Mouse (Mus musculus): ENCODE measurements around the gene Cap2.

- TF ChIP-seq CTCF (conservative IDR thresholded peaks at IDR 0.05; ENCODE audit: low read length): no peak
- TF ChIP-seq POU5F1 (IDR thresholded peaks at IDR 0.05; ENCODE audit: borderline replicate concordance, low read length): no peak
- no peak for TF ChIP-seq NANOG (IDR thresholded peaks at IDR 0.05; ENCODE audit: borderline replicate concordance, low read length)
Measured at GRCm38 (mm10) chr13:46534969-46535785, 33.5 kb downstream of the Cap2 start.

Measured in E14TG2a.4 (cell line).